Mouse (Mus musculus): ENCODE measurements at regions not wholly inside any gene's neighbourhood (a gene's known extent, or its start where the extent isn't known, plus 50 kb on each side); places are given as distances from the start of the nearest gene placed in this dataset.

DNA sequence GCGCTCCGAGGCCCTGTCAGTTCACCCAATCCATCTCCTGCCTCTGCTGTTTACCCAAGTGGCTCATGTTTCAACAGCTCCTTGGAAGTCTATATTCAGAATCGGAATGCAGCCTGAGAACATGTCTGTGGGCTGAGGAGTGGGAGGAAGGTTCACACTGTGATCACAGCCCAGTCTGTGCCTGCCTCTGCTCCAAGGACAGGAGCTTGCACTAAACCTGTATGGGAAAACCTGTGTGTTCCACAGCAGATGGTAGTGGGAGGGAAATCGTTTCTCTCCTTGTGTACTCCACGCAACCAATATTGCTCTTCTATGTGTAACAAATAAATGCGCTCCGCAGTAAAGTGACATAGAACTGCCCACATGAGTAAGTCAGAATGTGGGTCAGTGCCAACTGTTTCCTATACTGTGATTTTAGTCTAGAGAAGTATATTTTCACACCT is 514.0 kb upstream of the Epha7 start:
- DNase-seq: peak; percentile 11

DNA sequence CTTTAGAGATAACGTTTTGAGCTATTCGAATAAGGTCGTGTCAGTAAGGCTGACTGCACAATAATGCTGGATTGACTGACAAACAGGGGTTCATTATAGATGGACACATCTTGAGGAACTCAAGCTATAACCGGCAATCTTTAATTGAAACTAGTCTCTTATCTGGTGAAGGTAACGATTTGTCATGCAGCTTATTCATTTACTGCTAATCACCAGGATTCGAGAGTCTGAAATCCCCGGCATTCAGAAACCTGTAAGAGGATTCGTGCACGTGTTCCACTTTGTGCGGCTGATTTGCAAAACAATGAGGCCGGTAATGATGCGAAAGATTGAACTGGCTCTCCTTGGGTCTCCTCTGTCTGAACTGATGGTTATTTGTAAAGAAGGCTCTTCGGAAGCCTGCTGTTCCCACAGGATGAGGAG is 512.9 kb upstream of the Epha7 start:
- DNase-seq: no peak

DNA sequence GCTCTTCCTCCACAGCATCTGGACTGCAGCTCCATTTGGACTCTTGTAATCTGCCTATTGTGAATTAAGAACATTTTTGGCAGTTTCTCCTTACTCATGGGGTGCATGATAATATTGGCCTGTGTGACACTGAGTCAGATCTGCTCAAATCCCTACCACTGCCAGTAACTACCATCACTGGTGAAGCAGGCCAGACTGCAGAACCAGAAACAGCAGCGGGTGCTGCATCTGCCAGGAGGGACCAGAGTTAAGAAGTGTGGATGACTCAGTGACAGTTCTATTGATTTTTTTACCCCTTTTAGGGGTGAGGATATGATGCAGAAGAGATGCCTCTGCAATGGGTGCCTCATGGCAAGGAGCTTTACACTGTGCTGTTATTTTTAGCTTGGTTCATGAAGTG is 511.2 kb upstream of the Epha7 start:
- no peak for DNase-seq

DNA sequence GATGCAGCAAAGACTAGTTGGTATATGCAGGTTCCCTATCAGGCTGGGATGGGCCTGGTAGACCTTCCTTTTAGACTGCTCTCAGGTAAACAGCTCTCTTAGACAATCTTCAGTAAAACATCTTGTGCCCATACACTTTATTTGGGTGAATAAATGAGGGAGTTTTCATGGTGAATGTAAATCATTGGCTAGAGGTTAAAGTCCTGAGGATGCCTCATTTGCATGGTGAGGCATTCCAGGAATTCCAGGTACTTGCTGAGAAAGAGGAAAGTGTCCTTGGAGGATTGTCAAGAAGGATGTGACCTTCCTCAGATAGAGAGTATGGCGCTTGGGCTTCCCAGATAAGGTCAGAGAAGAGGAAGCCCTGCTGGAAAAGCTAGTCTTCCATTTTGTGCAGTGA is 481.9 kb upstream of the Epha7 start:
- no peak for DNase-seq

DNA sequence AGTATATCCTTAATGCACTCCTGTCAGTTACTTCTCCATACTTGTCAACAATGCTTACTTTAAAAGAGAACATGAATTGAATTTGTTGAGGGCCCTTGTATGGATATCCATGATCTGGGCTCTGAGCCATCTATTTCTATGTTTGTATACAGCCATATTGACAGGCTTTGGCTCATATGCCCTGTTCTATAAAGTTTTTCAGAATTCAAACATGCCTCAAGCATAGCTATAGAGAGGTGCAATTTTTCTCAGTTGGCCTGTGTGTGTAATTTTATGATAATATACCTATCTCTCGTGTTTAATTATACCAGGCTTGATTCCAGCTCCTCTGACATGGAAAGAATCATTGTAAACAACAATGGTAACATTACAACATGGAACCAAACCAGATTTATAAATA is 448.4 kb upstream of the Epha7 start:
- DNase-seq: no peak

DNA sequence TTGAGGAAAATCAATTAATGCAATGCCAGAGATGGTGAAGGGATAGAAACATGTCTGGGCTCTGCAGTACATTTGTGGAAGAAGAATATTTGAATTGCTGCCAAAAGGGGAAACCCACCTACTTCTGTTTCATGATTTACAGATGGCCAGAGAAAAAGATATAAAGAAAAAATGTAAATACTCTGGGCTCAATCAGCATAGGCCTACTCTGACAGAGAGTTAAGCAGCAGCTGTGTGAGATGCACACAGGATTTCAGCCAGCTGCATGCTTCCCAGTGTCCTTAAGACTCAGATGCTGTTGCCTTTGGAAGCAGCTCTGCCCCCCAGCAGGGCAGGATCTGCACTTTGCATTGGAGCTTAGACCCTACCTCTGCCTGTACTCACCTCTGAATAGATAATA is 435.8 kb upstream of the Epha7 start:
- peak; percentile 4 for DNase-seq

DNA sequence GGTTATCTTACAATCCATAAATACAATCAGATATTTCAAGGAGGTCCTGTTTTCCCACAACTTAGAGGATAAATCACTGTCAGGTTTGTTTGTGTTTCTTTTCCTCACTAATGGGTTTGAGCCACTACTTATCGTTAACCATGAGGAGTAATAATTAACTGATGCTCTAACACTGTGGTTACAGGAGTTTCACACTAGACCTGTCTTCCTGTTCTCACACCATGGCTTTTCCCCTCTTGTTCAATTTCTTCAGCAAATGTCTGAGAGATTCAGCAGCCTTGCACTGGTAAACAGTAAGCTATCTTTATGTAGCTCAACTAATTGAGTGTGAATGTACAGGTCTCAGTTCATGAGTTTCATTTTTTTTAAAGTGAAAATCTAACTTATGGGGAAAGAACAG is 434.3 kb upstream of the Epha7 start:
- DNase-seq: no peak

DNA sequence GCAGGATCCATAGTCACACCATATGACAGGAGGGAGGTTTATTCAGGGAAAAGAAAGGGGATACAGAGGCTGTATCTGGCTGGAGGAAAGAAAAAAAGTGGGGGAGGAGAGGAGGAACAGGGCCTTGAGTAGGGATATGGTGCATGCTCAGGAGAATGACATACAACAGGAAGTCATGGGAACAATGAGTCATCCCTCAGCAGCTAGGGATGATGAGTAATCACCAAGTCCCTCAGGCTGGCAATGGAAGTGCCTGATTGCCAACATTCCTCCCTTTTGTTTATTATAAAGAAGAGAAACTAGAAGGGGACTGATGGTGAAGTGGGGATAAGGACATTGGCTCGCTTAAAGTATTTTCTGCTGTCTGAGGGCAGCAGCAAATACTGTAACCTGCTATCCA is 388.6 kb upstream of the Epha7 start:
- DNase-seq: no peak

DNA sequence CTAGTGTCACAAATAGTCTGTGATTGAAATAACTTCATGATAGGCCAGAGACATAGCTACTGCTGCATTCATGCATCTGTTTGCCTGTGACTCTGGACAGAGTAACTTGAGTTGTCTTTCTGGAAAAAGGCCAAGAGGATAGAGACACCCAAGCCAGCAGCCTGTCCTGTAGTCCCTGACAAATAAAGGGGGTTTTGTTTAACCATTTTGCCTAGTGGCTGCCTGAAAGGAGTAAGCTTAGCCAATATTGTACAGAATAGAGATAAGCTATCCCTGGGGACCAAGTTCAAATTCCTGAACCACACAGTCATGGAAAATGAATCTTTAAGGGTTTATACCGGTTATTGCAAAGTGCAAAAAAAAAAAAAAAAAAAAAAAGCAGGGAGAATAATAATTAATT is 372.8 kb upstream of the Epha7 start:
- no peak for DNase-seq

DNA sequence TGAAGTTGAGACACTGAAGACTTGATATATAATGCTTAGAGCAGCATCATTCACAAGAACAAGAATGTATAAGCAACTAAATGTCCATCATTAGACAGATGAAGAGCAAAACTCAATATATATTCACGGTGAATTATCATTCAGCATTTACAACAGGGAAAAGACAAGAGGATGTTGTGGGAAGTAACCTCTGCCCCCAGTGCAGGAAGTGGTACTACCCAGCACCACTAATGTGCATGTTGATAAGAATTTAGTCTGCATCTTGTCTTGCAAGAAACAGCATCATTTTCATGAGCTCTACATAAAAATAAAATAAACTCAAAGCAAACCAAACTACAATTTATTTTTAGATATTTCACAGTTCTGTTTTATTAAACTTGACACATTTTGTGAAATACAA is 359.8 kb upstream of the Epha7 start:
- no peak for DNase-seq

DNA sequence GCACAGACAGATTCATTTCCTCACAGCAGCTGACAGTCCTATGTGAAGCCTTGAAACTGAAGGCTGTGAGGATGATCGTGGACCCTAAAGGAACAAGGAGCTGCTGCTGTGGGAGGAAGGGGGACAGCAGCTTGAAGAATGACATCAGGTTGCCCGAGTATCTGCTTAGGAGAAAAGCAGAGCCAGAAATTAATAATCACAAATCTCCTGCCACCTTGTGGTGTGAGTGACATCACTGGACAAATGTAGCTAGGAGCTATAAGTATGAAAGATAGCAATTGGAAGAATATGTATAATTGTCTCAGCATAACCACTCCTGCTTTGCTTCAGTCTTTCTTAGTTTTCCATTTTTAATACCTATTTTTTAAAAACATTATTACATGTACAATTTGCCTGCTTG is 356.6 kb upstream of the Epha7 start:
- DNase-seq: no peak

Measured in right cerebral cortex, postnatal 14 days (tissue).